ENCODE assay signal across 28 mouse cellular contexts in the genomic region with DNA sequence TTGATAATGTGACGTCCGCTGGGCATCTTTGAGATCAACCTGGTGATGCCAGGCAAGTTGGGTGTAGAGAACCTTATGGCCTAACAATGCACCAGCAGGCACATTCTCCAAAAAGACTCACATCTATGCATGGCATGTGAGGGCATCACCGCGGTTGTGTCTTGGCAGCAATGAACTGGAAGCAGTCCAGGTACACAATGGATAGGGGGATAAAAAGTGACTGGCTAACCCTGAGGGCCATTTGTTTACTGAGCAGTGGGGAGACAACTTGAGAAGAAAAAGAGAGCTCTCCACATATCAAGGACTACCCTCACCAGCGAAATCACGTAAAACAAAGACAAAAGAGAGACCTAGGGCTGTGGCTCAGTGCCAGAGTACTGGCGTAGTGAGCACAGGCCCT. TPM values are rescaled to one million over a fixed set of nuclear protein-coding genes. Genes with fewer than 3 reads are reported as not detected.
DNase-seq lines count a peak whose midpoint lies in the region; ATAC-seq and TF ChIP-seq lines count a peak whose summit lies in the region.
"Had no signal": no experiment of that assay in that cellular context is flagged by ENCODE, and none has a peak within 500 bp of the region (broad histone marks: within the 10 kb centered on the region; RNA-seq: fewer than 3 reads in every experiment).

No protein-coding gene starts in this region.

- WGBS in forebrain, embryonic 14.5 days: 47% methylated on average over 7 of the region's 7 CpGs
- WGBS in forebrain, embryonic 13.5 days: 65% methylated on average over 7 of the region's 7 CpGs

- no peak for TF ChIP-seq CTCF in left cerebral cortex, adult 2 months (IDR thresholded peaks at IDR 0.05)

- intact Hi-C loops in left cerebral cortex, postnatal 4 days (cut with DNase I): loop anchor here (10.0 kb wide), 1 partner anchor 83 kb away; no protein-coding TSS in a partner anchor
- intact Hi-C loops in left cerebral cortex, adult 2 months (cut with DNase I): loop anchor here (5.0 kb wide), 1 partner anchor 40 kb away; the partner anchor contains the start of gene Hspbap1

- H3K4me2 ChIP-seq in forebrain, embryonic 14.5 days (ENCODE audit: low read length): no peak overlapping the region
- H3K4me2 ChIP-seq in forebrain, embryonic 13.5 days: no peak overlapping the region
- H3K4me2 ChIP-seq: embryonic facial prominence, embryonic 13.5 days; forebrain, embryonic 15.5 days; hindbrain, embryonic 13.5 days; limb, embryonic 15.5 days; liver, embryonic 15.5 days; lung, embryonic 15.5 days; midbrain, embryonic 15.5 days; neural tube, embryonic 13.5 days had no signal

- peaks cover 7% of the 10 kb centered on the region; the same call in 1 of the 2 replicates for H3K4me1 ChIP-seq in forebrain, embryonic 14.5 days (ENCODE audit: control insufficient read depth, insufficient read depth, low read length)
- H3K4me1 ChIP-seq in forebrain, embryonic 13.5 days: peaks cover 25% of the 10 kb centered on the region
- H3K4me1 ChIP-seq: embryonic facial prominence, embryonic 13.5 days; limb, embryonic 15.5 days had no signal

- ATAC-seq in forebrain, embryonic 14.5 days: no peak
- ATAC-seq in forebrain, embryonic 13.5 days: no peak
- ATAC-seq: forebrain, embryonic 15.5 days; midbrain, embryonic 15.5 days; Patski had no signal

- peak; percentile 18 for DNase-seq in cerebellum, adult 9-10 months
- no peak for DNase-seq in cerebellum, adult 11 months
- DNase-seq in forebrain, embryonic 14.5 days (ENCODE audit: low spot score): peak; percentile 28
- DNase-seq in left cerebral cortex, postnatal 4 days: peak; percentile 17
- DNase-seq in left cerebral cortex, adult 2 months (ENCODE audit: extremely low spot score in 1 of 2, low spot score in 2 of 2): no peak
- DNase-seq in urinary bladder, postnatal 25 days (ENCODE audit: low spot score): no peak
- DNase-seq: adrenal gland, adult 8-10 months; embryo, embryonic 11 days; gastrocnemius, postnatal 10 days; kidney, adult 2 months; layer of hippocampus, adult 9-11 months; lung, postnatal 4 days; right cerebral cortex, adult 18-20 months; right cerebral cortex, postnatal 4 days; thymus, postnatal 14 days had no signal

- H3K9me3 ChIP-seq in forebrain, embryonic 14.5 days (replicated peaks; ENCODE audit: control insufficient read depth, low read length): no peaks in the 10 kb centered on the region
- H3K9me3 ChIP-seq in forebrain, embryonic 13.5 days (replicated peaks): no peaks in the 10 kb centered on the region
- H3K9me3 ChIP-seq: embryonic facial prominence, embryonic 13.5 days; forebrain, embryonic 15.5 days; hindbrain, embryonic 13.5 days; limb, embryonic 15.5 days; liver, embryonic 15.5 days; lung, embryonic 15.5 days; midbrain, embryonic 15.5 days; neural tube, embryonic 13.5 days had no signal

- no peak overlapping the region for H3K9ac ChIP-seq in forebrain, embryonic 14.5 days (ENCODE audit: low read length)
- H3K9ac ChIP-seq in forebrain, embryonic 13.5 days: no peak overlapping the region
- H3K9ac ChIP-seq: embryonic facial prominence, embryonic 13.5 days; forebrain, embryonic 15.5 days; hindbrain, embryonic 13.5 days; limb, embryonic 15.5 days; liver, embryonic 15.5 days; lung, embryonic 15.5 days; midbrain, embryonic 15.5 days; neural tube, embryonic 13.5 days had no signal

- H3K27ac ChIP-seq in forebrain, embryonic 14.5 days (ENCODE audit: low read depth, low read length): no peak overlapping the region
- H3K27ac ChIP-seq in forebrain, embryonic 13.5 days: no peak overlapping the region
- H3K27ac ChIP-seq in left cerebral cortex, adult 2 months: no peak overlapping the region
- H3K27ac ChIP-seq: embryonic facial prominence, embryonic 13.5 days; forebrain, embryonic 15.5 days; hindbrain, embryonic 13.5 days; kidney, postnatal 0 days; limb, embryonic 15.5 days; liver, embryonic 15.5 days; lung, embryonic 15.5 days; midbrain, embryonic 15.5 days; neural tube, embryonic 13.5 days had no signal

- peaks cover 6% of the 10 kb centered on the region for H3K36me3 ChIP-seq in forebrain, embryonic 14.5 days (ENCODE audit: control insufficient read depth, insufficient read depth, low read length)
- H3K36me3 ChIP-seq in forebrain, embryonic 13.5 days (ENCODE audit: poor library complexity, severe bottlenecking): peaks cover 6% of the 10 kb centered on the region
- H3K36me3 ChIP-seq: lung, embryonic 15.5 days; midbrain, embryonic 15.5 days had no signal

- H3K27me3 ChIP-seq in forebrain, embryonic 14.5 days (replicated peaks; ENCODE audit: control insufficient read depth, insufficient read depth, low read length): no peaks in the 10 kb centered on the region
- no peaks in the 10 kb centered on the region for H3K27me3 ChIP-seq in forebrain, embryonic 13.5 days
- H3K27me3 ChIP-seq: embryonic facial prominence, embryonic 13.5 days; forebrain, embryonic 15.5 days; hindbrain, embryonic 13.5 days; limb, embryonic 15.5 days; liver, embryonic 15.5 days; lung, embryonic 15.5 days; midbrain, embryonic 15.5 days; neural tube, embryonic 13.5 days; Patski had no signal

- no peak overlapping the region for H3K4me3 ChIP-seq in forebrain, embryonic 14.5 days (ENCODE audit: low read depth, low read length)
- no peak overlapping the region for H3K4me3 ChIP-seq in forebrain, embryonic 13.5 days
- no peak overlapping the region for H3K4me3 ChIP-seq in left cerebral cortex, adult 2 months
- H3K4me3 ChIP-seq: embryonic facial prominence, embryonic 13.5 days; erythroblast, embryonic 14.5 days; forebrain, embryonic 15.5 days; hindbrain, embryonic 13.5 days; limb, embryonic 15.5 days; liver, embryonic 15.5 days; lung, embryonic 15.5 days; midbrain, embryonic 15.5 days; myocyte; neural tube, embryonic 13.5 days had no signal

RNA-seq across cellular contexts. Expression of gene Dirc2, which starts 37.1 kb away (rescaled TPM):
- polyA plus RNA-seq in forebrain, embryonic 14.5 days (2014; fragmentation: Nextera tagmentation; extraction: Ambion mirVana): 40.7 and 46.1 TPM in 2 replicates
- polyA plus RNA-seq in forebrain, embryonic 13.5 days (2015; fragmentation: Nextera tagmentation; extraction: Ambion mirVana): 22.6 and 23.8 TPM in 2 replicates
- total RNA-seq in left cerebral cortex, postnatal 4 days (2021): 10 to 100 TPM; 89.4 to 95.2 TPM
- total RNA-seq in left cerebral cortex, adult 2 months (2021): 10 to 100 TPM; 61.3 to 67.1 TPM

RNA-seq across cellular contexts. Expression of gene Hspbap1, which starts 38.1 kb away (rescaled TPM):
- 24.7 and 24.9 TPM in 2 replicates for polyA plus RNA-seq in forebrain, embryonic 14.5 days (2014; fragmentation: Nextera tagmentation; extraction: Ambion mirVana)
- 20.2 and 21.0 TPM in 2 replicates for polyA plus RNA-seq in forebrain, embryonic 13.5 days (2015; fragmentation: Nextera tagmentation; extraction: Ambion mirVana)
- 10 to 100 TPM; 10.5 to 11.0 TPM for total RNA-seq in left cerebral cortex, postnatal 4 days (2021)
- 1 to 10 TPM; 6.7 to 7.6 TPM for total RNA-seq in left cerebral cortex, adult 2 months (2021)

Comparison
In these comparisons a context has a peak if more than half of its experiments do, and no peak if none do; other contexts are left out.
1. DNase-seq: peak in cerebellum, adult 9-10 months (single experiment), forebrain, embryonic 14.5 days (single experiment) and left cerebral cortex, postnatal 4 days (single experiment); none in cerebellum, adult 11 months (single experiment), left cerebral cortex, adult 2 months (0 of 2) and urinary bladder, postnatal 25 days (single experiment).